Mouse (Mus musculus): ENCODE measurements at regions not wholly inside any gene's neighbourhood (a gene's known extent, or its start where the extent isn't known, plus 50 kb on each side); places are given as distances from the start of the nearest gene placed in this dataset.

DNA sequence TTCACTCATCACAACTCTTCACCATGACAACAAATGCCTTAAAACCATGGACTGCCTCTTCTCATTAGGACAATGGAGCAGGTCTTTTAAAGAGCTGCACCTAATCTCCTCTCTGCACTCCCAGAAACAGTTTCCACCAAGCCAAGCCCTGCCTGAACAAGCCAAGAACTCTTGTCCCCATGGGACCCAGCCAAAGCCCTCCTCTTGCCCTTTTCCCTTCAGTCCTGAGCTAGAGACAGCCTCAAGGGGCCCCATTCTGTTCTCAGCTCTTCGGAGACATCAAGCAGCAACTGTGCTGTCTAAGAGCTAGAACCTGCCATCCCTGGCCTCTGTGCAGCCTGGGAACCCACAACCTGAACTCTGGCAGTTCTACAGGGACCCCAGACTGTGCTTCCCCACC is 345.0 kb upstream of the Irak1bp1 start:
- no peaks in the 10 kb centered on the region for H3K27me3 ChIP-seq
- no peak overlapping the region for H3K27ac ChIP-seq (replicated peaks)
- no peaks in the 10 kb centered on the region for H3K4me1 ChIP-seq (replicated peaks)
- no peak for ATAC-seq (ENCODE audit: low read depth)
- no peak overlapping the region for H3K9ac ChIP-seq
- 96% methylated on average over 1 of the region's 1 CpGs for WGBS
- H3K4me3 ChIP-seq: no peak overlapping the region
- H3K9me3 ChIP-seq: no peaks in the 10 kb centered on the region
- H3K4me2 ChIP-seq: no peak overlapping the region
- H3K36me3 ChIP-seq: no peaks in the 10 kb centered on the region

GRCm38 (mm10) chr9:82493440-82493839 is 335.9 kb upstream of the Irak1bp1 start:
- Histone ChIP-seq H3K9me3 (no peaks in the 10 kb centered on the region), H3K27me3 (no peaks in the 10 kb centered on the region), H3K36me3 (no peaks in the 10 kb centered on the region), H3K9ac (no peak overlapping the region), H3K4me3 (no peak overlapping the region), H3K27ac (replicated peaks) (no peak overlapping the region), H3K4me2 (no peak overlapping the region), H3K4me1 (replicated peaks) (no peaks in the 10 kb centered on the region)
- ATAC-seq (ENCODE audit: low read depth): no peak

GRCm38 (mm10) chr9:82510014-82510413 is 319.3 kb upstream of the Irak1bp1 start:
- no peaks in the 10 kb centered on the region for H3K9me3 ChIP-seq
- H3K4me2 ChIP-seq: no peak overlapping the region
- H3K36me3 ChIP-seq: no peaks in the 10 kb centered on the region
- ATAC-seq (ENCODE audit: low read depth): no peak
- no peak overlapping the region for H3K9ac ChIP-seq
- WGBS: 37% methylated on average over 2 of the region's 2 CpGs
- H3K27ac ChIP-seq (replicated peaks): no peak overlapping the region
- H3K4me3 ChIP-seq: no peak overlapping the region
- no peaks in the 10 kb centered on the region for H3K27me3 ChIP-seq
- no peaks in the 10 kb centered on the region for H3K4me1 ChIP-seq (replicated peaks)

DNA sequence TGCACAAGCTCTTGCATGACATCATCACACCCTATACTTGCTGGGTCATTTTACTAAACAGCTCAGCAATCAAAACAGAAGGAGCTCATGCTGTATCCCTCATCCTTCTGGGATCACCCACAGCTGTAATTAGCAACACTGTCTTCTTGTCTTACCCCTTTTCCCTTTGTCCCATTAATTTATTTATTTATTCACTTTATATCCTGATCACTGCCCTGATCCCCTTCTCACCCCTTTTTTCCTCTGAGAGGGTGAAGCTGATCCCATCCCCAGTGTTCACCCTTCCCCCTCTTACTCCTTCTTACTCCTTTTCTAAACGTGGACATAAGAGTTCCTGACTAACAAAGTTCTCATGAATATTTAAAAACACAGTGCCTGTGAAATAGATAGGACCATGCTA is 310.3 kb upstream of the Irak1bp1 start:
- ATAC-seq (ENCODE audit: low read depth): no peak
- WGBS: 22% methylated on average over 1 of the region's 1 CpGs

DNA sequence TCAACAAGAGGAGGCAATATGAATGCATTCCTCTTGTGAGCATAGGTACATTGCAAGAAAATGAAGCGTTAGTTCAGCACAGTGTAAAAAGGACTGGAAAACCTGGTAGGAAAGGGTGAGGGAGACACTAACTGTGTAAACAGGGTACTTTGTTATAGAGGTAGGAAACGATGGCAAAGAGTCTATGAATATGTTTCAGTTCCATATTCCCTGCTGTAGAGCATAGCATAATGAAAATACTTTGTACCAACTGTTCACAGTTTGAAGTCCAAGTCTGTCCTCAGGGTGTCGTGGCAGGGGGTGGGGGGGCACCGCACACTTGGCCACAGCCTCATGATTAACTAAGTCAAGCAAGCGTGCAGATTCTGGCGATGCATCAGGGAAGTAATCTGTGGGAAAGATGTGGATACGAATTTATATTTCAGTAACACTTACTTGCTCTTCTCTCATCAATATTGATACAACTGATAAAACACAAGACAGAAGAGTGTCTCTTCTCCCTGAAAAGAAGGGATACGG is 301.4 kb upstream of the Irak1bp1 start:
- Histone ChIP-seq H3K4me2 (no peak overlapping the region), H3K27ac (replicated peaks) (no peak overlapping the region), H3K4me1 (replicated peaks) (no peaks in the 10 kb centered on the region), H3K36me3 (no peaks in the 10 kb centered on the region), H3K4me3 (no peak overlapping the region), H3K9ac (no peak overlapping the region), H3K9me3 (no peaks in the 10 kb centered on the region), H3K27me3 (no peaks in the 10 kb centered on the region)
- ATAC-seq (ENCODE audit: low read depth): no peak
- 78% methylated on average over 8 of the region's 8 CpGs for WGBS

More for the DNA sequence above, 310.3 kb upstream of the Irak1bp1 start:
- Histone ChIP-seq H3K27ac (replicated peaks) (no peak overlapping the region), H3K4me3 (no peak overlapping the region), H3K4me2 (no peak overlapping the region), H3K27me3 (no peaks in the 10 kb centered on the region), H3K9ac (no peak overlapping the region), H3K36me3 (no peaks in the 10 kb centered on the region), H3K9me3 (no peaks in the 10 kb centered on the region), H3K4me1 (replicated peaks) (no peaks in the 10 kb centered on the region)

DNA sequence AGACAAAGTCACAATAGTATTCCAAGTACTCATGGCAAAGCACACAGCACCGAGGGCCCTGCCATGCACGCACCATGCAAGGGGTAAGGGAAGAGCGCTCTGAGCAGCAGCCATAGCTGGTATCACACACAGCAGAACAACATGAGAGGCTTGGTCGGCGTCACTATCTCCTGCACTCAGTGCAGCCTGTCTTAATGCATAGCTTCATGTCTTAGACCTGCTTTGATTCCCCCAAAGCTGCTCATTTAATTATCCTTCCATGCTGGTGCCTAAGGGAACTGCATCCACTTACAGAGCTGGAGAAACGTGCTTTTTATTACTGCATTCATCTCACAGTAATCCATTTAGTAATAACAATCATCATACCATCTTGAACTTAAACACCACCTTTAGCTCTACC is 276.6 kb upstream of the Irak1bp1 start:
- Histone ChIP-seq H3K9ac (no peak overlapping the region), H3K27me3 (no peaks in the 10 kb centered on the region), H3K9me3 (no peaks in the 10 kb centered on the region), H3K4me2 (no peak overlapping the region), H3K27ac (replicated peaks) (peak overlapping the region; percentile 39; the same call in 1 of the 2 replicates), H3K4me3 (no peak overlapping the region), H3K36me3 (no peaks in the 10 kb centered on the region), H3K4me1 (replicated peaks) (peaks cover 10% of the 10 kb centered on the region)
- peak; percentile 73 for ATAC-seq (ENCODE audit: low read depth)
- 69% methylated on average over 6 of the region's 6 CpGs for WGBS

- WGBS: 27% methylated on average over 3 of the region's 3 CpGs
- H3K4me3 ChIP-seq: no peak overlapping the region
- H3K4me2 ChIP-seq: no peak overlapping the region
- no peak overlapping the region for H3K9ac ChIP-seq
- no peaks in the 10 kb centered on the region for H3K27me3 ChIP-seq
- H3K36me3 ChIP-seq: no peaks in the 10 kb centered on the region
- H3K27ac ChIP-seq (replicated peaks): 0 out of 2 replicates have a peak overlapping the region, but pooled peaks have one; percentile 7
- no peaks in the 10 kb centered on the region for H3K9me3 ChIP-seq
- peak; percentile 85 for ATAC-seq (ENCODE audit: low read depth)
- peaks cover 10% of the 10 kb centered on the region for H3K4me1 ChIP-seq (replicated peaks)
Observed at GRCm38 (mm10) chr9:82553213-82553612, 276.1 kb upstream of the Irak1bp1 start.

DNA sequence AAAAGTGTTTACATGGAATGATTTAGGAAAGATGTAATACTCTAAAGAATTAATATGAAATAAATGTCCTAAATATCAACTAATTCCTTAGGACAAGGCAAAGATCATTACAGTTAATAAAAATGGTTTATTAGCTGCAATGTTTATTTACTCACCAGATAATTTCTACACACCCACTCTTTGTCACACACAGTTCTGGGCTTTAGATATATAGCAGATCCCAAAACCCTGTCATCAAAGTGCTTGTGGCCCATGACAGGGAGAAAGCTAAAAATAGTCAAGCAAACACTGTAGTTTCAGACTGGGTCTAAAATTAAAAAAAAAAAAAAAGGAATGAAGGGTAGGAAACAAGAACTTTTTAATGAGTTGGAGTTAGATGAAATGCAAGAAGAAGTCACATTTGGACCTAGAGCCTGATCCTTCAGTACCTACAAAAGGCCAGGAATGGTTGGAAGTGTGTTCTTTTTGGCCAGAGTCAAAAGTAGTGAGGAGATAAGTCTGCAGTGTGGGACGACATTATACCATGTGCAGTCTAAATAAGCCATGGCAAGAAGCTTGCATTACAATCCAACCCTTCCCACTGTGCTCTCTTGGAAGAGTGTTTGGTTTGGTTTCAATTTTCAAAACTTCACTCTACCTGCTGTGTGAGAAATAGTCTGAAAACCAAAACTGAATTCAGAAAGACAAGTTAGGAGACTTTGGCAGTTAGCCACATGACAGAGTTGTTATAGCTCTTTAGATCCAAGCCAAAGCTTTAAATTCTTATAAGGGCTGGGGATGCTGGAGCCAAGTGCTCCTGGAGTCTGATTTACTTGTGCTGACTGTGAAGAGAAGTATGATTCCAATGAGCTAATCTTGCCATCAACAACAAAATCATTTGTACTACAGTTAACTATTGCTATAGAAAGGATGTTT is 266.5 kb upstream of the Irak1bp1 start:
- WGBS: 70% methylated on average over 1 of the region's 1 CpGs
- no peaks in the 10 kb centered on the region for H3K4me1 ChIP-seq (replicated peaks)
- H3K4me2 ChIP-seq: no peak overlapping the region
- H3K9ac ChIP-seq: no peak overlapping the region
- H3K27ac ChIP-seq (replicated peaks): no peak overlapping the region
- no peak overlapping the region for H3K4me3 ChIP-seq
- ATAC-seq (ENCODE audit: low read depth): no peak
- no peaks in the 10 kb centered on the region for H3K36me3 ChIP-seq
- H3K9me3 ChIP-seq: no peaks in the 10 kb centered on the region
- H3K27me3 ChIP-seq: no peaks in the 10 kb centered on the region

- WGBS: 80% methylated on average over 4 of the region's 4 CpGs
- H3K9me3 ChIP-seq: no peaks in the 10 kb centered on the region
- no peak overlapping the region for H3K9ac ChIP-seq
- H3K27me3 ChIP-seq: no peaks in the 10 kb centered on the region
- H3K36me3 ChIP-seq: no peaks in the 10 kb centered on the region
- H3K4me3 ChIP-seq: no peak overlapping the region
- ATAC-seq (ENCODE audit: low read depth): no peak
- H3K27ac ChIP-seq (replicated peaks): no peak overlapping the region
- no peak overlapping the region for H3K4me2 ChIP-seq
- no peaks in the 10 kb centered on the region for H3K4me1 ChIP-seq (replicated peaks)
Observed at GRCm38 (mm10) chr9:82581373-82582018, 247.8 kb upstream of the Irak1bp1 start.

DNA sequence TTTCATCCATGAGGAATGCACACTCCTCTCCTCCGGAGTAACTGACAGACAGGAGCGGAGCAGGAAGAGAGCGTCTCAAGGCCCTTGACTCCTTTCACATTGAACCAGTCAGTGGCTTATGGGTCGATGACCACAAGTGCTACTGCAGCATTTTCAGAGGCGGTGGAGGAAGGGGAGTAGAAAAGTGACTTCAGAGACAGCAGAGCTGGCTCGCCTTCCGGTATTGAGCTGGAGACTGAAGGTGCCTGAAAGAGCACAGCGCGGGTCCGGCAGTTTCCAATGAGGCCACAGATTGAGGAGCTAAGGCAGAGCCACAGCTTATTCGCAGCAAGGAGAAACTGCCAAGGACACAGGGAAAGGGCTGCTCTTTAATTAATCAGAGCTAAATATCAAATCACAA is 220.2 kb upstream of the Irak1bp1 start:
- Histone ChIP-seq H3K9me3 (no peaks in the 10 kb centered on the region), H3K27me3 (no peaks in the 10 kb centered on the region), H3K36me3 (no peaks in the 10 kb centered on the region), H3K4me3 (no peak overlapping the region), H3K4me1 (replicated peaks) (no peaks in the 10 kb centered on the region), H3K4me2 (no peak overlapping the region), H3K9ac (no peak overlapping the region), H3K27ac (replicated peaks) (no peak overlapping the region)
- no peak for ATAC-seq (ENCODE audit: low read depth)
- 73% methylated on average over 11 of the region's 11 CpGs for WGBS

DNA sequence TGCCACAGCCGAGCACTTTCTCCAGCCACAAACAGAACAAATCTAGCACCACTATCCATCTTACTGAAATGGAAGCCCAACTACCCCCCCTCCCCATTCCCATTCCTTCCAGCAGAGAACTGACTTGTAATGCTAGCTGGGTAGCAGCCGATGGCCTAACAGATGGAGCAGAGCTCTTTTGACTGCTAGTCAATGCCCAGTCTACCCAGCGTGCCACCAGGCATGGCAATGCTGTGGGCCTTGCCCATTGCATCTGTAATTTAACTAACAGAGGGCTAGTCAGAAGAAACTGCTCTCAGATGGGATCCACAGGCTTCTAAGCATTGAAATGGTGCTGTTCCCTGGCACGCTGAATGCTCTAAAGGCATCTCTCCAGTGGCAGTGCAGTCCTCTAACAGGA is 219.4 kb upstream of the Irak1bp1 start:
- no peak overlapping the region for H3K4me2 ChIP-seq
- no peaks in the 10 kb centered on the region for H3K4me1 ChIP-seq (replicated peaks)
- no peaks in the 10 kb centered on the region for H3K36me3 ChIP-seq
- no peak for ATAC-seq (ENCODE audit: low read depth)
- no peaks in the 10 kb centered on the region for H3K9me3 ChIP-seq
- H3K27ac ChIP-seq (replicated peaks): no peak overlapping the region
- no peak overlapping the region for H3K9ac ChIP-seq
- WGBS: 84% methylated on average over 4 of the region's 4 CpGs
- H3K27me3 ChIP-seq: no peaks in the 10 kb centered on the region
- H3K4me3 ChIP-seq: no peak overlapping the region

- no peaks in the 10 kb centered on the region for H3K27me3 ChIP-seq
- H3K9ac ChIP-seq: no peak overlapping the region
- no peak for ATAC-seq (ENCODE audit: low read depth)
- no peak overlapping the region for H3K4me2 ChIP-seq
- H3K36me3 ChIP-seq: no peaks in the 10 kb centered on the region
- H3K4me1 ChIP-seq (replicated peaks): no peaks in the 10 kb centered on the region
- no peaks in the 10 kb centered on the region for H3K9me3 ChIP-seq
- no peak overlapping the region for H3K4me3 ChIP-seq
- 87% methylated on average over 2 of the region's 2 CpGs for WGBS
- no peak overlapping the region for H3K27ac ChIP-seq (replicated peaks)
Observed at GRCm38 (mm10) chr9:82612526-82612925, 216.8 kb upstream of the Irak1bp1 start.

Measured in neural tube, embryonic 13.5 days (tissue).